Mouse (Mus musculus): ENCODE results near the gene Rnf220.

Rnf220 gene

GRCm38 (mm10) chr4:117302027-117302806, 194.6 kb downstream of the Rnf220 start:
- no peak for DNase-seq (ENCODE audit: low spot score)

GRCm38 (mm10) chr4:117299921-117300320, 196.9 kb downstream of the Rnf220 start:
- DNase-seq (ENCODE audit: low spot score) = no peak

- DNase-seq (ENCODE audit: low spot score) = no peak
These were observed 199.0 kb downstream of the Rnf220 start for GRCm38 (mm10) chr4:117297819-117298218.

- no peak for DNase-seq (ENCODE audit: low spot score)
These were observed 199.8 kb downstream of the Rnf220 start for GRCm38 (mm10) chr4:117296849-117297593.

GRCm38 (mm10) chr4:117291696-117292095, 205.2 kb downstream of the Rnf220 start:
- DNase-seq (ENCODE audit: low spot score) = no peak

GRCm38 (mm10) chr4:117288927-117289801, 207.7 kb downstream of the Rnf220 start:
- DNase-seq (ENCODE audit: low spot score) = peak; percentile 84

- no peak for DNase-seq (ENCODE audit: low spot score)
These were observed 208.4 kb downstream of the Rnf220 start for GRCm38 (mm10) chr4:117288277-117288926.

GRCm38 (mm10) chr4:117284363-117284762, 212.5 kb downstream of the Rnf220 start:
- no peak for DNase-seq (ENCODE audit: low spot score)

- no peak for DNase-seq (ENCODE audit: low spot score)
These were observed 213.3 kb downstream of the Rnf220 start for GRCm38 (mm10) chr4:117283271-117284191.

GRCm38 (mm10) chr4:117281090-117281845, 215.6 kb downstream of the Rnf220 start:
- no peak for DNase-seq (ENCODE audit: low spot score)

- DNase-seq (ENCODE audit: low spot score) = no peak
These were observed 216.4 kb downstream of the Rnf220 start for GRCm38 (mm10) chr4:117280397-117280930.

- no peak for DNase-seq (ENCODE audit: low spot score)
These were observed 217.6 kb downstream of the Rnf220 start for GRCm38 (mm10) chr4:117279253-117279642.

GRCm38 (mm10) chr4:117278381-117279252, 218.2 kb downstream of the Rnf220 start:
- no peak for DNase-seq (ENCODE audit: low spot score)

GRCm38 (mm10) chr4:117277687-117278086, 219.2 kb downstream of the Rnf220 start:
- DNase-seq (ENCODE audit: low spot score) = no peak

- DNase-seq (ENCODE audit: low spot score) = no peak
These were observed 219.8 kb downstream of the Rnf220 start for GRCm38 (mm10) chr4:117277021-117277420.

- no peak for DNase-seq (ENCODE audit: low spot score)
These were observed 220.6 kb downstream of the Rnf220 start for GRCm38 (mm10) chr4:117276281-117276711.

GRCm38 (mm10) chr4:117274720-117275119, 222.1 kb downstream of the Rnf220 start:
- DNase-seq (ENCODE audit: low spot score) = no peak

- DNase-seq (ENCODE audit: low spot score) = no peak
These were observed 224.4 kb downstream of the Rnf220 start for GRCm38 (mm10) chr4:117272459-117272858.

GRCm38 (mm10) chr4:117270278-117270677, 226.6 kb downstream of the Rnf220 start:
- peak; percentile 37 for DNase-seq (ENCODE audit: low spot score)

Data from testis, postnatal 14 days (tissue).